In genomic region chr3:88951327-88951800, GRCm38 (mm10) we compare ENCODE assay signal across 8 mouse cellular contexts. TPM values are rescaled to one million over a fixed set of nuclear protein-coding genes. Genes with fewer than 3 reads are reported as not detected.
DNase-seq lines count a peak whose midpoint lies in the region; ATAC-seq and TF ChIP-seq lines count a peak whose summit lies in the region.

No protein-coding gene starts in this region.

- H3K4me1 ChIP-seq in heart, embryonic 14.5 days (ENCODE audit: control insufficient read depth in 2 of 2, insufficient read depth in 2 of 2, low read length in 2 of 2) = peaks cover 0 to 21% of the 10 kb centered on the region in 2 experiments; a peak in 2 of 4 replicates
- peaks cover 3 to 7% of the 10 kb centered on the region in 2 experiments; a peak in 1 of 4 replicates for H3K4me1 ChIP-seq in ES-E14 (ENCODE audit: control insufficient read depth in 2 of 2, insufficient read depth in 2 of 2, low read length in 2 of 2, poor library complexity in 1 of 2)
- H3K4me1 ChIP-seq in forebrain, embryonic 15.5 days = peaks cover 44% of the 10 kb centered on the region
- peaks cover 39% of the 10 kb centered on the region for H3K4me1 ChIP-seq in liver, embryonic 16.5 days (ENCODE audit: control insufficient read depth, low read depth, low read length)

- no peaks in the 10 kb centered on the region for H3K9me3 ChIP-seq in heart, embryonic 14.5 days (ENCODE audit: control insufficient read depth, low read length)
- H3K9me3 ChIP-seq in ES-E14 (ENCODE audit: control insufficient read depth, insufficient read depth, low read depth, low read length) = no peaks in the 10 kb centered on the region
- H3K9me3 ChIP-seq in forebrain, embryonic 15.5 days = no peaks in the 10 kb centered on the region
- no peaks in the 10 kb centered on the region for H3K9me3 ChIP-seq in liver, embryonic 16.5 days (replicated peaks; ENCODE audit: control insufficient read depth, low read length)

- no peak for DNase-seq in heart, adult 18-20 months
- no peak for DNase-seq in ES-E14 (ENCODE audit: low read depth, low spot score)
- no peak for DNase-seq in layer of hippocampus, adult 9-10 months (ENCODE audit: low spot score)
- no peak for DNase-seq in kidney, postnatal 10 days

- peak overlapping the region; percentile 87 to 92 for H3K4me3 ChIP-seq in heart, embryonic 14.5 days (ENCODE audit: control insufficient read depth in 1 of 2, insufficient read depth in 1 of 2, low read depth in 1 of 2, low read length in 2 of 2)
- H3K4me3 ChIP-seq in ES-E14 (ENCODE audit: insufficient read depth in 1 of 2, low read depth in 1 of 2, low read length in 2 of 2, poor library complexity in 1 of 2, severe bottlenecking in 1 of 2) = peak overlapping the region; percentile 77 to 88
- H3K4me3 ChIP-seq in forebrain, embryonic 15.5 days = peak overlapping the region; percentile 98
- peak overlapping the region; percentile 90 for H3K4me3 ChIP-seq in liver, embryonic 16.5 days (ENCODE audit: low read depth, low read length)

- in situ Hi-C loops in ES-E14 (cut with MboI; ENCODE audit: low sequenced_read_pairs in 2 of 2, unreplicated experiment in 2 of 2) = no loop called here

- H3K27ac ChIP-seq in heart, embryonic 14.5 days (replicated peaks in 1 of 2; ENCODE audit: control insufficient read depth in 1 of 2, insufficient read depth in 1 of 2, low read depth in 2 of 2, low read length in 2 of 2) = peak overlapping the region; percentile 98 to 100
- no peak overlapping the region for H3K27ac ChIP-seq in ES-E14 (ENCODE audit: insufficient read depth, low read depth, low read length, poor library complexity, severe bottlenecking)
- H3K27ac ChIP-seq in forebrain, embryonic 15.5 days (replicated peaks) = peak overlapping the region; percentile 98
- H3K27ac ChIP-seq in liver, embryonic 16.5 days (ENCODE audit: low read length) = peak overlapping the region; percentile 99

- H3K27me3 ChIP-seq in heart, embryonic 14.5 days (ENCODE audit: control insufficient read depth, insufficient read depth, low read length) = no peaks in the 10 kb centered on the region
- H3K27me3 ChIP-seq in forebrain, embryonic 15.5 days = no peaks in the 10 kb centered on the region
- H3K27me3 ChIP-seq in liver, embryonic 16.5 days (ENCODE audit: control insufficient read depth, insufficient read depth, low read depth, low read length) = no peaks in the 10 kb centered on the region

- no peak for ATAC-seq in heart, embryonic 14.5 days (ENCODE audit: insufficient number of reproducible peaks, insufficient read depth, low FRiP score, low read depth)
- no peak for ATAC-seq in forebrain, embryonic 15.5 days (replicated peaks)
- no peak for ATAC-seq in liver, embryonic 16.5 days (ENCODE audit: low read depth)
- ATAC-seq in frontal cortex, adult (ENCODE audit: low TSS enrichment) = no peak

- H3K4me2 ChIP-seq in heart, embryonic 14.5 days (ENCODE audit: low read length) = peak overlapping the region; percentile 74
- H3K4me2 ChIP-seq in forebrain, embryonic 15.5 days (replicated peaks) = peak overlapping the region; percentile 61
- peak overlapping the region; percentile 91 for H3K4me2 ChIP-seq in liver, embryonic 16.5 days (ENCODE audit: low read depth, low read length)

- WGBS in heart, embryonic 14.5 days = 2% methylated on average over 5 of the region's 5 CpGs
- 1% methylated on average over 5 of the region's 5 CpGs for WGBS in forebrain, embryonic 15.5 days
- WGBS in liver, embryonic 16.5 days (ENCODE audit: insufficient replicate concordance) = under 1% methylated on average over 5 of the region's 5 CpGs

- peak overlapping the region; percentile 97 for H3K9ac ChIP-seq in heart, embryonic 14.5 days (ENCODE audit: low read length)
- peak overlapping the region; percentile 93; the same call in 1 of the 2 replicates for H3K9ac ChIP-seq in ES-E14 (ENCODE audit: insufficient read depth, low read depth, low read length, poor library complexity, severe bottlenecking)
- H3K9ac ChIP-seq in forebrain, embryonic 15.5 days (replicated peaks) = peak overlapping the region; percentile 97
- H3K9ac ChIP-seq in liver, embryonic 16.5 days (ENCODE audit: low read depth, low read length) = peak overlapping the region; percentile 99

- no peaks in the 10 kb centered on the region for H3K36me3 ChIP-seq in heart, embryonic 14.5 days (ENCODE audit: control insufficient read depth, insufficient read depth, low read length)
- H3K36me3 ChIP-seq in ES-E14 (ENCODE audit: control insufficient read depth, insufficient read depth, low read length, poor library complexity, severe bottlenecking) = no peaks in the 10 kb centered on the region
- H3K36me3 ChIP-seq in forebrain, embryonic 15.5 days = no peaks in the 10 kb centered on the region
- H3K36me3 ChIP-seq in liver, embryonic 16.5 days (ENCODE audit: control insufficient read depth, insufficient read depth) = no peaks in the 10 kb centered on the region

TF ChIP-seq in ES-E14, 5 proteins besides CTCF, POLR2A, EP300 and RAD21:
- TF ChIP-seq MAFK (IDR thresholded peaks at IDR 0.05; ENCODE audit: insufficient read depth, low read depth, low read length) = no peak
- TF ChIP-seq CHD2 (IDR thresholded peaks at IDR 0.05; ENCODE audit: low read depth, low read length) = no peak
- no peak for TF ChIP-seq ZC3H11A (IDR thresholded peaks at IDR 0.05; ENCODE audit: borderline replicate concordance, low read depth, low read length)
- TF ChIP-seq ZNF384 (IDR thresholded peaks at IDR 0.05; ENCODE audit: low read depth, low read length) = no peak
- TF ChIP-seq HCFC1 (IDR thresholded peaks at IDR 0.05; ENCODE audit: borderline replicate concordance, insufficient read depth, low read length) = no peak

RNA-seq across cellular contexts. Expression of gene Dap3, which starts 0.4 kb away (rescaled TPM):
- 138 and 141 TPM in 2 replicates for polyA plus RNA-seq in heart, embryonic 14.5 days (2014; fragmentation: Nextera tagmentation; extraction: Ambion mirVana)
- total RNA-seq in heart, adult 18-20 months (2021) = 100 to 1,000 TPM; 146 to 156 TPM
- 168 and 185 TPM in 2 replicates for total RNA-seq in ES-E14 (2012; rRNA removed)
- polyA plus RNA-seq in forebrain, embryonic 15.5 days (2015; fragmentation: Nextera tagmentation; extraction: Ambion mirVana) = 163 and 167 TPM in 2 replicates
- polyA plus RNA-seq in liver, embryonic 16.5 days (2015; fragmentation: Nextera tagmentation; extraction: Ambion mirVana) = 78.9 and 86.8 TPM in 2 replicates

RNA-seq across cellular contexts. Expression of gene Ash1l, which starts 0.9 kb away (rescaled TPM):
- 16.8 and 17.4 TPM in 2 replicates for polyA plus RNA-seq in heart, embryonic 14.5 days (2014; fragmentation: Nextera tagmentation; extraction: Ambion mirVana)
- 10 to 100 TPM; 37.3 to 40.2 TPM for total RNA-seq in heart, adult 18-20 months (2021)
- 11.2 and 11.7 TPM in 2 replicates for total RNA-seq in ES-E14 (2012; rRNA removed)
- 23.5 and 23.7 TPM in 2 replicates for polyA plus RNA-seq in forebrain, embryonic 15.5 days (2015; fragmentation: Nextera tagmentation; extraction: Ambion mirVana)
- 4.9 and 5.5 TPM in 2 replicates for polyA plus RNA-seq in liver, embryonic 16.5 days (2015; fragmentation: Nextera tagmentation; extraction: Ambion mirVana)

RNA-seq across cellular contexts. Expression of gene Msto1, which starts 37.6 kb away (rescaled TPM):
- polyA plus RNA-seq in heart, embryonic 14.5 days (2014; fragmentation: Nextera tagmentation; extraction: Ambion mirVana) = 47.8 and 49.8 TPM in 2 replicates
- total RNA-seq in heart, adult 18-20 months (2021) = 10 to 100 TPM; 12.9 to 13.4 TPM
- 74.5 and 78.3 TPM in 2 replicates for total RNA-seq in ES-E14 (2012; rRNA removed)
- polyA plus RNA-seq in forebrain, embryonic 15.5 days (2015; fragmentation: Nextera tagmentation; extraction: Ambion mirVana) = 42.2 and 45.2 TPM in 2 replicates
- 9.1 and 9.5 TPM in 2 replicates for polyA plus RNA-seq in liver, embryonic 16.5 days (2015; fragmentation: Nextera tagmentation; extraction: Ambion mirVana)
